Mouse (Mus musculus) megakaryocyte, embryonic 14.5 days (primary cell): ENCODE results near the gene Stox1. TPM values are rescaled to one million over a fixed set of nuclear protein-coding genes. Genes with fewer than 3 reads are reported as not detected.
A peak's percentile ranks its signal among the peaks of the same experiment; 100 is the strongest.

Source experiments
- H3K27me3 ChIP-seq: replicated peaks from 2 replicates; pipeline ENCODE3; 2012; ENCODE audit warnings: inconsistent platforms
- H3K36me3 ChIP-seq: replicated peaks from 2 replicates; pipeline ENCODE3; 2012; ENCODE audit warnings: low read length, inconsistent platforms, mixed read lengths
- H3K4me1 ChIP-seq: 2 replicates; pipeline ENCODE4 v1.6.1; 2012; ENCODE audit warnings: inconsistent platforms
- H3K4me3 ChIP-seq: replicated peaks from 2 replicates; pipeline ENCODE3; 2012; ENCODE audit warnings: moderate library complexity, mild to moderate bottlenecking, inconsistent platforms
- H3K9me3 ChIP-seq: 2 replicates; pipeline ENCODE4 v1.6.1; 2012; ENCODE audit warnings: inconsistent platforms
- FLI1 ChIP-seq: IDR thresholded peaks from 2 replicates; pipeline ENCODE4 v1.6.1; 2012; ENCODE audit warnings: low read length, inconsistent platforms, mixed read lengths
- GATA1 ChIP-seq: IDR thresholded peaks from 3 replicates; pipeline ENCODE4 v1.6.1; 2012; ENCODE audit warnings: mixed read lengths, low read length, inconsistent platforms, borderline replicate concordance
- polyA plus RNA-seq: library from polyadenylated mRNA; stranded (reverse); fragments of >175 nt; gene quantifications from 2 replicates; pipeline ENCODE4 v1.2.3, GENCODE M21; 2012; ENCODE audit warnings: low replicate concordance; ENCODE audit not compliant: insufficient read depth

The Stox1 gene
- polyA plus RNA-seq, 1 experiment: not detected

- peaks cover 33% of the 10 kb centered on the region for H3K4me1 ChIP-seq
Observed at GRCm38 (mm10) chr10:62669245-62669644, 56.7 kb downstream of the Stox1 start.

GRCm38 (mm10) chr10:62668463-62668862 is 57.5 kb downstream of the Stox1 start:
- Histone ChIP-seq H3K36me3 (no peaks in the 10 kb centered on the region), H3K4me3 (no peak overlapping the region), H3K27me3 (peaks cover 16% of the 10 kb centered on the region), H3K9me3 (no peaks in the 10 kb centered on the region), H3K4me1 (peaks cover 39% of the 10 kb centered on the region)
- TF ChIP-seq FLI1 (no peak), GATA1 (no peak)

More at GRCm38 (mm10) chr10:62669245-62669644, 56.7 kb downstream of the Stox1 start:
- H3K27me3 ChIP-seq: peaks cover 16% of the 10 kb centered on the region
- H3K36me3 ChIP-seq: no peaks in the 10 kb centered on the region
- H3K4me3 ChIP-seq: no peak overlapping the region
- TF ChIP-seq GATA1 (no peak), FLI1 (no peak)
- no peaks in the 10 kb centered on the region for H3K9me3 ChIP-seq

GRCm38 (mm10) chr10:62668043-62668442 is 57.9 kb downstream of the Stox1 start:
- Histone ChIP-seq H3K27me3 (peaks cover 16% of the 10 kb centered on the region), H3K4me3 (no peak overlapping the region), H3K4me1 (peaks cover 44% of the 10 kb centered on the region), H3K9me3 (no peaks in the 10 kb centered on the region), H3K36me3 (no peaks in the 10 kb centered on the region)
- TF ChIP-seq FLI1 (no peak), GATA1 (no peak)

GRCm38 (mm10) chr10:62664963-62665590 is 60.9 kb downstream of the Stox1 start:
- Histone ChIP-seq H3K4me1 (peaks cover 54% of the 10 kb centered on the region), H3K4me3 (peak overlapping the region; percentile 89), H3K9me3 (no peaks in the 10 kb centered on the region), H3K27me3 (peaks cover 13% of the 10 kb centered on the region), H3K36me3 (no peaks in the 10 kb centered on the region)
- no peak for TF ChIP-seq GATA1
- no peak for TF ChIP-seq FLI1

- TF ChIP-seq FLI1 (no peak), GATA1 (no peak)
- Histone ChIP-seq H3K36me3 (no peaks in the 10 kb centered on the region), H3K27me3 (peaks cover 6% of the 10 kb centered on the region), H3K4me3 (no peak overlapping the region), H3K9me3 (no peaks in the 10 kb centered on the region), H3K4me1 (peaks cover 51% of the 10 kb centered on the region)
Observed at GRCm38 (mm10) chr10:62664171-62664570, 61.8 kb downstream of the Stox1 start.

GRCm38 (mm10) chr10:62656711-62657110 is 69.2 kb downstream of the Stox1 start:
- Histone ChIP-seq H3K4me1 (peaks cover 23% of the 10 kb centered on the region), H3K36me3 (no peaks in the 10 kb centered on the region), H3K4me3 (no peak overlapping the region), H3K9me3 (no peaks in the 10 kb centered on the region), H3K27me3 (no peaks in the 10 kb centered on the region)
- TF ChIP-seq FLI1: no peak
- TF ChIP-seq GATA1: no peak

GRCm38 (mm10) chr10:62651961-62652360 is 74.0 kb downstream of the Stox1 start:
- Histone ChIP-seq H3K9me3 (no peaks in the 10 kb centered on the region), H3K4me1 (peaks cover 37% of the 10 kb centered on the region), H3K36me3 (peaks cover 12% of the 10 kb centered on the region), H3K4me3 (peak overlapping the region; percentile 98), H3K27me3 (no peaks in the 10 kb centered on the region)
- TF ChIP-seq FLI1 (no peak), GATA1 (no peak)

GRCm38 (mm10) chr10:62650881-62651810 is 74.8 kb downstream of the Stox1 start, which contains the start of gene Ddx50:
Ddx50 (minus strand) TSS chr10:62651218.
- Histone ChIP-seq H3K4me3 (peak within 1 kb of the TSS; percentile 98), H3K36me3 (peaks cover 19% of the 10 kb centered on the region), H3K9me3 (no peaks in the 10 kb centered on the region), H3K27me3 (no peaks in the 10 kb centered on the region), H3K4me1 (peaks cover 35% of the 10 kb centered on the region)
- peak; percentile 88 for TF ChIP-seq FLI1
- TF ChIP-seq GATA1: no peak

- Histone ChIP-seq H3K9me3 (no peaks in the 10 kb centered on the region), H3K4me3 (peak overlapping the region; percentile 98), H3K4me1 (peaks cover 35% of the 10 kb centered on the region), H3K36me3 (peaks cover 27% of the 10 kb centered on the region), H3K27me3 (no peaks in the 10 kb centered on the region)
- no peak for TF ChIP-seq GATA1
- no peak for TF ChIP-seq FLI1
Observed at GRCm38 (mm10) chr10:62650358-62650782, 75.6 kb downstream of the Stox1 start.

Other genes with a start within 250 kb of the Stox1 start
- 1.1 and 8.9 TPM in 2 replicates for gene Vps26a, start 239.3 kb downstream of the Stox1 start, polyA plus RNA-seq
- gene Srgn, start 198.7 kb downstream of the Stox1 start, polyA plus RNA-seq: 95.0 and 696 TPM in 2 replicates
- 2.5 and 5.1 TPM in 2 replicates for gene Kif1bp, start 147.7 kb downstream of the Stox1 start, polyA plus RNA-seq
- gene Ddx21, start 123.8 kb downstream of the Stox1 start, polyA plus RNA-seq: 5.4 and 39.8 TPM in 2 replicates
- gene Ddx50, start 74.9 kb downstream of the Stox1 start, polyA plus RNA-seq: 6.6 and 107 TPM in 2 replicates
- 3.0 and 13.4 TPM in 2 replicates for gene Ccar1, start 66.2 kb upstream of the Stox1 start, polyA plus RNA-seq
- gene Tet1, start 182.9 kb upstream of the Stox1 start, polyA plus RNA-seq: 0.01 TPM in 1 of 2 replicates, not detected in the other
- 4.6 and 4.9 TPM in 2 replicates for gene Slc25a16, start 194.5 kb upstream of the Stox1 start, polyA plus RNA-seq
- gene Dna2, start 220.9 kb upstream of the Stox1 start, polyA plus RNA-seq: 1.0 and 1.5 TPM in 2 replicates